Mouse (Mus musculus): ENCODE measurements around the gene Tbl3.

DNA sequence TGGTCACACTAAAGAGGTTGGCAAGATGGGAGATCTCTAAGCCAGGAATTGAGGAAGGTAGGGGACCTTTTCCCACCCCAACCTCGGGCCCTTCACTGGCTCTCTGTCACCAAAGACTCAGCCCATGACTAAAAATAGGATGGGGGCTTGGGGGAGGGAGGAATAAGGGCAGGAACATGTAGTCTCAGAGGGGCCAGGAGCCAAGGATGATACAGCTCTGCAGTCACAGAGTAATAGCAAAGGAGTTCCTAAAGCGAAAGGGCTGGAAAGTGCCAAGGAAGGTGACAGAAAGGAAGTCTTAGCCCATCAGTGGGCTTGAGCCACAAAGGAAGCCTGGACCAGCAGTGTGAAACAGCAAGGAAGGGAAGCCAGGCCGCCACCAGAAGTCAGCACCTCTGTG is 55.6 kb downstream of the Tbl3 start:
- no peak for TF ChIP-seq EP300 (IDR thresholded peaks at IDR 0.05; ENCODE audit: low read depth)
- TF ChIP-seq CTCF (IDR thresholded peaks at IDR 0.05; ENCODE audit: low read depth), result no peak

Data from liver, embryonic 14.5 days (tissue).